Mouse (Mus musculus) thymus, postnatal 4 days (tissue): ENCODE measurements around the gene BC067074.

Source experiments
- DNase-seq: peaks from one replicate; pipeline ENCODE4 v3.0.0; 2021

Gene BC067074

GRCm38 (mm10) chr13:113324241-113324640 is 31.3 kb downstream of the BC067074 start:
- no peak for DNase-seq

DNA sequence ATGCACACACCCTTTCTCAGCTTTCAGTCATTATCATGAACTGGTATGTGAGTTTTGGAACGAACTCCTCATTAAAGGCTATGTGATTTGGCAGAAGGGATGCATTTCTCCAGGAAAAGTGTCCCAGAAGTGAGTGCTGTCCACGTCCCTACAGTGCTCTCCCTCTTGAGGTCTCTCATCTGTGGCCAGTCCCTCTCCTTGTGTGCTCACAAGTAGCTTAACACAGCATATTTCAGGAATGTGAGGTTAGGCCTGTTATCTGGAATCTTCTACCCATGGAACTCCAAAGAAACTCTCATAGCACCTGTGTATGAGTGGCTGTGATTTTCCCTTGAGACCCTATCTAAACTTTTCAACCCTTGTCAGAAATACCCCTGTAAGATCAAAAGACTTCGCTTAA is 32.7 kb downstream of the BC067074 start:
- no peak for DNase-seq

DNA sequence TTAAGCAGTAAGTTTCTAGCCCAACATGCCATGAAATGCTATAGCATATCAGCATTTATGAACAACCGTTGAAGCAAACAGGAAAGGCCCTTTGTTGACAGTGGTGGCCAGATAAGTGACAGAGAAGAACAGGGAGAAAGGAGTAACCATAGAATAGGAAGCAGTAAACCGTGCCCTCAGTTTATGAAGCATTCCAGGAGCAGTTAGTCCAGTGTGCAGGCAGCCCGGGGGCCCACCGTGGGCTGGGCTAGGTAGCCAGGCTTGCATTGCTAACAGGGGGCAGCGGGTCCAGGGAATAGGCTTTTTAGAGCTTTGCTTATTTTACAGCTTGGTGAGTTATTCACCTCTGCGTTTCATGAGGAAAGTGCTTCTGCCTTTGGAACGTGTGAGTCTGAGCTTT is 39.3 kb downstream of the BC067074 start:
- no peak for DNase-seq

DNA sequence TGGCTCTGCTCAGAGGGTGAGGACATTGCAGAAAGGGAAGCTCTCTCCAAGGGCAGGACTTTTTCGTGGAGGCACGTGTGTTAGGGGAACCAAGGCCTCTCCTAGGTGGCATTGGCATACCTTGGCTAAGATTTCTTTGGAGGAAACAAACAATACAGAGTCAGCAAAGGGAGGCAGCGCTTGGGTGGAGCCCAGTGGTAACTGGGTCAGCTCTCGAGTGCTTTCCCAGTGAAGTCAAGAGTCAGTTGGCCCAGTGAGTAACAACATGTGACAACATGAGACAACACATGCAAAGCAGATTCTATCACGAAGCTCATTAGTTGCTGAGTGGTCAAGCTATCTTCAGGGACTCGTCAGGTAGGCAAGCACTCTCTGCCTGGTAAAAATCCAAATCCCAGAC is 40.4 kb downstream of the BC067074 start:
- DNase-seq: no peak

DNA sequence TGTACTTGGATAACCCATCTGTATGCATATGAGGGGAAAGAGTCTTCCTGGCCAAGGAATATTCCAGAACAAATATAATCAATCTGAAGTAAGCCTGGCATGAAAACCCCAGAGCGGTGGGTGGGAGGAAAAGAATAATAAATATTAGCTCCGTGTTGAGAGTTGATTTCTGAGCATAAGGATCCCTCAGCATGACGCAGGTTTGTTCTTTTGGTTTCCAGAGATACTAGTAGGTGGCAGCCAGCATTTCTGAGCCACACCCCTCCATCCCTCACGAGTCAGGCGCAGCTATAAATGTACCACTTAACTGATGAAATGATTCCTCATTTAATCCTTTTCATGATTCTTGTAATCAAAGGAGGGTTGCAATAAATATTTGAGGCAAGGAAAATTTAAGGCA is 41.0 kb downstream of the BC067074 start:
- DNase-seq: no peak

GRCm38 (mm10) chr13:113334773-113335172 is 41.8 kb downstream of the BC067074 start:
- DNase-seq: no peak

DNA sequence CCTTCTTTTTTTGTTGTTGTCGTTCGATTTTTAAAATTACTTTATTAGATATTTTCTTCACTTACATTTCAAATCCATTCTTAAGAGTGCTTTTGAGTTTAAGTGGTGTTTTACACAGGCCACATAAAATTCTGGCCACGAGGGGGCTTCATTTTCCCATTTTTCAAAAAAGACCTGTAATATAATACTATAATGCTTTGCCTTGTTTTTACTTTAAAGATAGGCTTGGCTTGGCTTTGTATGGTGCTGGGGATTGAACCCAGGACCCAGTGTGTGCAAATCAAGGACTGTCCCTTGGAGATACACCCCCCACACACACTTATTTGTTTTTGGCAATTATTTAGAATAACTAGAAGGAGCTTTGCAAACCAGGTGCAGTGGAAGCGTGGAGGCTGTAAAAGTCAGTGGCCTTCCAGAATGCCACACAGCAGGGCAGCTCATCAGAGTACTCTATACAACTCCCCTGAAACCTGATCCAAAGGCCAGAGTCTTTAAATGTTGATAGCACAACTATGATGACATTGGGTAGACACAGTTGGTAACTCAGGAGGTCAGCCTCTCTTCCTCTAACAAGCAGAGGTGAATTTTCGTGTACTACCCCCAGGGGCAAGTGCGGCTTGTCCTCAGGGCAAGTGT is 44.4 kb downstream of the BC067074 start:
- DNase-seq: peak; percentile 74

DNA sequence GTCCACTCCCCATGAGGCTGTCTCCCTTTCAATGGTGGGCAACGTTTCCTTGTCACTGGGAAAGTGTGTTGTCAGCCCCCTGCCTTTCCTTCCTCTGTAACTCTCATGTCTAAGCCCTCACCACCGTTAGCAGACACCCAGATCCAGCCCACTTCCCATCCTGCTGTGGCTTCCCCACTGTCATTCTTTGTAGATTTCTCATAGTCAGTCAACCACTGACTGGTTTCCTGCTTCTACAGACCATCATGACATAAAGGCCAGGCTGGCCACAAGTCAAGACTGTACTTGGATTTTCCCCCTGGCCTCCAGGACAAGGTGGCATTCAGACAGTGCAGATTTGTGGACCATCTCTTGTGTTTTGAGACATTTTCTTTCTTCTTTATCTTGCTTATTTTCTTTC is 47.7 kb downstream of the BC067074 start:
- DNase-seq: no peak

GRCm38 (mm10) chr13:113341161-113341560 is 48.2 kb downstream of the BC067074 start:
- DNase-seq: no peak

DNA sequence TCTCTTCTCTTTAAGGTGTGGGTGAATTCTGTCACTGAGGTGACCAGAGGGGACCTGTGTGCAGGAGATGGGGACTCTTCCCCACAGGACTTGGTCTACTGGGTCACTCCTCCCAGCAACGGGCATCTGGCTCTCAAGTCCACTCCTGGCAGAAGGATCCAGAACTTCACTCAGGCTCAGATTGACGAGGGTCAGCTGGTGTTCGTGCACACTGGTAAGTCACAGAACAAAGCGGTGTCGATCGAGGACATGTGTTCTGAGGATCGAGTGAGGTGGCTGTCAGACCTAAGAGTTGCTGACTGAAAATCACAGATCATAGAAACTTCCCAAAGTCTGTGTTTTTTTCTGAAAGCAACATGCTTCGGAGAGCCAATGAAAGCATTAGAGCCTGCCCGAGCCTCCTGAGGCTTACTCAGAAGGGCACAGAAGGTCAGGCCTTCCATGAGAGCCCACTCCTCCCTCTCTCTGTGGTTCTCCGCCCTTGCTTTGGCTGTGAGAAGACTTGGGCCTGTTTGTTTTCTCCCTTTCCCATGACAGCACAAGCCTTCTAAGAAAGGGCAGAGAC is 49.5 kb downstream of the BC067074 start:
- DNase-seq: no peak

DNA sequence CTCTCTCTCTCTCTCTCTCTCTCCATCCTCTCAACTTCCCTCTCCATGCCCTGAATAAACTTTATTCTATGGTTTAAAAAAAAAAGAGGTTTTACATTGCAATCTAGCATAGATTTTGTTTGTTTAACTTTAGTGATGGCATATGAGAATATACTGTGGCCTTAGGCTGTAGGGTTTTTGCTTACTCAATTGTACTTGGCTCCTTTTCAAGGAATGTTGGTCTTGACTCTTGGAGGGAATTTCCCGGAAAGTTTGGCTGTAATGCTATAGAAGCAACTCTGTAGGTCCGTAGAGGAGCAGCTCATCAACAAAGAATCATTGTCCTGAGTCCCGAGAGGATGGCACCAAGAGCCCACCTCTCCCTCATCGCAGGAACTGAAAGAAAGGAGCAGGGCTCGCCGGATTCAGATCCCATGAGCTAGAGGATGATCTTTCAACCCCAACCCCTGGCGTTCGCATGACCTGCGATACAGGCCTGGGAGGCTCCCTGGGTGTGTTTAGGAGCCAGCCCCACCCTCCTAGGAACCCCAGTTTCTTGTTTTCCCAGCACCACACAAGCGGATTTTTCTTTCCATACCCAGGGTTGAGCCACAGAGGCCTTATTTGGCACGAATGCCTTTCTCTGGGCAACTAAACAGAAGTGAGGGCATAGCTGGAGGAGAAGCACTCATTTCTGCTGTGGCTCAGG is 57.9 kb downstream of the BC067074 start:
- no peak for DNase-seq

- DNase-seq: no peak
Measured at GRCm38 (mm10) chr13:113353546-113353945, 60.6 kb downstream of the BC067074 start.

- no peak for DNase-seq
Measured at GRCm38 (mm10) chr13:113353955-113354354, 61.0 kb downstream of the BC067074 start.

DNA sequence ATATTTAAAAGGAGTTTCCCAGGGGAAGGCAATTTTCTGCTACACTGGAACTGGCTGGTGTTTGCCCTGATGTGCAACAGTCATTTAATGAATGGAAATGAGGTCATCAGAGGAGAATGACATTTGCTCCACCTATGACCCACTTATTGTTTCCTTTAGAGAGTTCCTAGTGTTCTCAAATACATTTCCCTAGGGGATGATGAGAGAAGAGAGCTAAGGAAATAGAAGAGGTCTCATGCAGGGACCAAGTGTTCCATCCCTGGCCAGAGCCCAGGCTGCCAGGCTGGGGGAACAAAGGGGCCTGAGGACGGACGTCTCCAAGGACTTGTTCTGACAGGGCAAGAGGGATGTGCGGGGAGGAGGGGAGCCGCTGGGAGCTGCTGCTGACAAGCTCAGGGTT is 62.1 kb downstream of the BC067074 start:
- DNase-seq: no peak

- no peak for DNase-seq
Measured at GRCm38 (mm10) chr13:113357438-113358144, 64.6 kb downstream of the BC067074 start.

DNA sequence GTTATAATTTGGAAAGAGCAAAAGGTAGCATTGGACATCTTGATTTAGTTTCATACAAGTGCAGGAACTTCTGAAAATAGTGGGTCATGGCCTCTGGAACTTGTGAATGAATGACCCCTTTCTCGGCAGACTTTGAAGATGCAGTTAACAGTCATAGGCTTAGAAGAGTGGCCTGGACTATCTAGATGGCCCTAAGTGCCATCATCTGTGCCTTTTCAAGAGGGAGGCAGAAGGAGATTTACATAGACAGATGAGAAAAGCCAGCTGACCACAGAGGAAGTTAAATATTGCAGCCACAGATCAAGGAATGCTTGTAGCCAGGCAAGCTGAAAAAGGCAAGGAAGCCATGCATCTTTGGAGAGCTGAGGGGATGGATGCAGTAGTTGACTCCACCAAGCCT is 66.7 kb downstream of the BC067074 start:
- no peak for DNase-seq

DNA sequence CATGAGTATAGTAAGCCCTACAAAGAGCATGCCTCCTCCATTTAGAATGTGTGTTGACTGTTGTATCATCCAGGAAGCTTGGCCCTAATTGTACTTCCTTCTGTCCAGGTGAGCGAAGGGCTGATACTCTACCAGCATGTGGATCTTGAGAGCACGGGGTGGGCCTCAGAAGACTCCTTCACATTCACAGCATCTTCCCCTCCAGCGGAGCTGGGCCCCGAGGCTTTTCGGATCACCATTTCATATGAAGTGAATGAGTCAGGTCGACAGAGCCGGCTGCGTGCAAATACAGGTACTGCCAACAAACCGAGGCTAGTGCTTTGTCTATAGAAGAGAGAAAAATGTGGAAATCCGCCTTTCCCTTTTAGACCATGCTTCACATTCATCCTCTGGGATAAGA is 73.0 kb downstream of the BC067074 start:
- DNase-seq: no peak

GRCm38 (mm10) chr13:113368931-113369579 is 76.1 kb downstream of the BC067074 start:
- DNase-seq: no peak

DNA sequence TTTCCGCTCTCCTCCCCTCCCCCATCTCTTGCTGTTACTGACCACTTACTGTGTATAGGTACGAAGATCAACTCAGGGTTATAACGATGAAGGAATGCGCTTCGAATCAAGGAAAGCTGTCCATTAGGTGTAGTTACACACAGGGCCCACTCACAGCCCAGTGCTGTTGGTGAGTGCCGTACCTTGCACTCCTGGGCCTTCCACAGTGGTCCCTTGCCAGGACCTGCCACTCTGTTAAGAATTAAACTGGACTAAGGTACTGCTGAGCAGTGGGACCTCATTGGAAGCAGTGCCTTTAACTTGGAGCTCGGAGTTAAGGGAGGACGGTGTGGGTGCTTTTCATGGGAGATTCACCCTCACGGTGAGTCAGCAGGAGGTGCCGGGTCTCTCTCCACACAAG is 76.7 kb downstream of the BC067074 start:
- no peak for DNase-seq

GRCm38 (mm10) chr13:113373291-113374083 is 80.5 kb downstream of the BC067074 start:
- no peak for DNase-seq

DNA sequence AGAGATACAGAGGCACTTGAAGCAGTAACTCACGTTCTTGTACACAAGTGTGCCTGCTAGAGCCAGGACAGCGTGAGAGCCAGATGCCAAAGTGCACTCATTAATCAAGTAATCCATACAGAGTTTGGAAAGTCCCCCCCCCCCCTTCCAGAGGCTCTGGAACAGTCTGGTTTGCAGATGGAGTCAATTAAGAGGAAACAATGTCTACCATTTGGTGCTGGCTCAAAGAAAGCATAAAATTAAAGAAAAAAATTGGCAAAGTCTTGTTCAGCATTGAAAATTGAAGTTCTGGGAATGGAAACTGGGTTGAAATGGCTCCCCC is 81.1 kb downstream of the BC067074 start:
- no peak for DNase-seq

DNA sequence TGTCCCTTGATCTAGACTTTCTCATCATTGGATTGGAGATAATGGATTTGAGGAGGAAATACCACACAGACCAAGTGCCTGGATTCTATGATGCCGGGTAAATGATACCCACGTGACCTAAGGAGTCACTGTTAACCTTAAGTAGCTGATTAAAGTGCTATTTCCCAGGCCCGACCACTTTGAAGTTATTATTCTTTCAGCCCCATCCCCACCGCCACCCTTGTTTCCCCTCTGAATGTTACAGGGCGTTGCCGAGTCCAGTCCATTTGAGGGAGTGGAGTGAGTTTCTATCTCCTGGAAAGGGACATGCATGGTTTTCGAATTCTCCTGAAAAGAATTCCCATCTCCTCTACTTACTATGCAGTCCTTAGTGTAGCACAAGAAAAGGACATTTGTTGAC is 84.7 kb downstream of the BC067074 start:
- DNase-seq: no peak

- DNase-seq: no peak
Measured at GRCm38 (mm10) chr13:113378980-113379410, 86.0 kb downstream of the BC067074 start.
